10 mouse cellular contexts compared by ENCODE assay signal in the genomic region with DNA sequence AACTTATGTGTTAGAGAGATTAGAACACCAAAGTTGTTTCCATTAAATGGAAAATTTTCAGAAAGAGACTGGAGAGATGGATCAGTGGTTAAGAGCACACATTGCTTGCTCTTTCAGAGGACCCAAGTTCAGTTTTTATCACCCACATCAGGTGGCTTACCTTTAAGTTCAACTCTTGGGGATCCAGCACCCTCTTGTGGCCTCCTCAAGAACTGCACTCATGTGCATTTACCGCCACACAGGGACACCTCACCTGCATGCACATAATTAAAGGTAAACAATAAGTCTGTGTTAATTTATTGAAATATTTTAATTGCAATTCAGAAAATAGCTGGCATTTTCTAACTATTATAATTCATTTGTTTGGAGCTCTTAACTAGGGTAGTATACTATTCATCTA. TPM values are rescaled to one million over a fixed set of nuclear protein-coding genes. Genes with fewer than 3 reads are reported as not detected.
DNase-seq lines count a peak whose midpoint lies in the region; ATAC-seq and TF ChIP-seq lines count a peak whose summit lies in the region.
"Had no signal": no experiment of that assay in that cellular context is flagged by ENCODE, and none has a peak within 500 bp of the region (broad histone marks: within the 10 kb centered on the region; RNA-seq: fewer than 3 reads in every experiment).

No protein-coding gene starts in this region.

- H3K4me3 ChIP-seq in kidney, postnatal 0 days (replicated peaks; ENCODE audit: low read depth, low read length), result no peak overlapping the region
- no peak overlapping the region for H3K4me3 ChIP-seq in liver, embryonic 14.5 days (ENCODE audit: insufficient read depth in 1 of 2, low read depth in 2 of 2, low read length in 2 of 2)
- H3K4me3 ChIP-seq: forebrain, embryonic 10.5 days had no signal

- 97% methylated on average over 1 of the region's 1 CpGs for WGBS in kidney, postnatal 0 days
- 91% methylated on average over 1 of the region's 1 CpGs for WGBS in liver, embryonic 14.5 days (ENCODE audit: insufficient replicate concordance)

- H3K4me2 ChIP-seq in kidney, postnatal 0 days (ENCODE audit: low read length), result no peak overlapping the region
- no peak overlapping the region for H3K4me2 ChIP-seq in liver, embryonic 14.5 days (ENCODE audit: low read depth)

- DNase-seq in kidney, postnatal 0 days (ENCODE audit: low spot score), result no peak
- DNase-seq in kidney, adult 11 months, result no peak
- DNase-seq in CD4-positive helper T cell, adult 2 months (ENCODE audit: low read depth, low spot score), result peak; percentile 9
- DNase-seq in NIH3T3 (ENCODE audit: low read depth) (peak; percentile 15), MN1 (ENCODE audit: low spot score) (no peak)
- peak in 2 of 3 experiments; percentile 9 to 35 for DNase-seq in liver, embryonic 14.5 days (ENCODE audit: low read depth in 3 of 3, low spot score in 3 of 3)
- no peak for DNase-seq in urinary bladder, postnatal 4 days (ENCODE audit: low spot score in 2 of 2)
- DNase-seq: layer of hippocampus, postnatal 36 days; right cerebral cortex, postnatal 4 days had no signal

- H3K9me3 ChIP-seq in kidney, postnatal 0 days (replicated peaks; ENCODE audit: low read length), result no peaks in the 10 kb centered on the region
- H3K9me3 ChIP-seq in liver, embryonic 14.5 days (ENCODE audit: control insufficient read depth, low read length), result no peaks in the 10 kb centered on the region

- TF ChIP-seq EP300 in liver, embryonic 14.5 days (IDR thresholded peaks at IDR 0.05; ENCODE audit: low read depth), result no peak

- no peaks in the 10 kb centered on the region for H3K27me3 ChIP-seq in kidney, postnatal 0 days (ENCODE audit: insufficient read depth, low read length)
- H3K27me3 ChIP-seq in liver, embryonic 14.5 days (ENCODE audit: control insufficient read depth, insufficient read depth, low read length), result no peaks in the 10 kb centered on the region

- peaks cover 23% of the 10 kb centered on the region for H3K36me3 ChIP-seq in kidney, postnatal 0 days (ENCODE audit: insufficient read depth, low read length)
- H3K36me3 ChIP-seq in liver, embryonic 14.5 days (replicated peaks; ENCODE audit: control insufficient read depth, insufficient read depth, low read depth), result peaks cover 75% of the 10 kb centered on the region

- H3K9ac ChIP-seq in kidney, postnatal 0 days (ENCODE audit: low read depth, low read length), result no peak overlapping the region
- no peak overlapping the region for H3K9ac ChIP-seq in liver, embryonic 14.5 days (replicated peaks)

- H3K4me1 ChIP-seq in kidney, postnatal 0 days (replicated peaks; ENCODE audit: insufficient read depth, low read length), result no peaks in the 10 kb centered on the region
- no peaks in the 10 kb centered on the region for H3K4me1 ChIP-seq in liver, embryonic 14.5 days (replicated peaks; ENCODE audit: control insufficient read depth in 2 of 2, insufficient read depth in 2 of 2, low read length in 1 of 2)
- H3K4me1 ChIP-seq: forebrain, embryonic 10.5 days had no signal

- ATAC-seq in kidney, postnatal 0 days (replicated peaks; ENCODE audit: low FRiP score, low read depth), result no peak
- no peak for ATAC-seq in liver, embryonic 14.5 days (ENCODE audit: insufficient read depth)

- TF ChIP-seq CTCF in kidney, postnatal 0 days (IDR thresholded peaks at IDR 0.05; ENCODE audit: low read depth), result peak; percentile 58
- TF ChIP-seq CTCF in liver, embryonic 14.5 days (IDR thresholded peaks at IDR 0.05; ENCODE audit: low read depth), result peak; percentile 75

- H3K27ac ChIP-seq in kidney, postnatal 0 days, result no peak overlapping the region
- H3K27ac ChIP-seq in liver, embryonic 14.5 days, result no peak overlapping the region
- H3K27ac ChIP-seq: forebrain, embryonic 10.5 days had no signal

RNA-seq across cellular contexts. Expression of a gene that starts 20.7 kb away (rescaled TPM):
- polyA plus RNA-seq in kidney, postnatal 0 days (2015; fragmentation: Nextera tagmentation; extraction: Ambion mirVana), result 123 and 140 TPM in 2 replicates
- polyA plus RNA-seq in liver, embryonic 14.5 days (2012; rRNA removed), result 11.9 and 17.4 TPM in 2 replicates
- polyA plus RNA-seq in liver, embryonic 14.5 days (2014; fragmentation: Nextera tagmentation; extraction: Ambion mirVana), result 169 and 181 TPM in 2 replicates

RNA-seq across cellular contexts. Expression of a gene that starts 37.3 kb away (rescaled TPM):
- 0.75 TPM in 1 of 2 replicates, not detected in the other for polyA plus RNA-seq in kidney, postnatal 0 days (2015; fragmentation: Nextera tagmentation; extraction: Ambion mirVana)
- 1.9 TPM in 1 of 2 replicates, not detected in the other for polyA plus RNA-seq in liver, embryonic 14.5 days (2012; rRNA removed)
- polyA plus RNA-seq in liver, embryonic 14.5 days (2014; fragmentation: Nextera tagmentation; extraction: Ambion mirVana), result not detected in 2 replicates
- polyA plus RNA-seq: forebrain, embryonic 10.5 days had no signal

Comparison
In these comparisons a context has a peak if more than half of its experiments do, and no peak if none do; other contexts are left out.
1. DNase-seq: peak in CD4-positive helper T cell, adult 2 months (single experiment), NIH3T3 (single experiment) and liver, embryonic 14.5 days (2 of 3); none in kidney, postnatal 0 days (single experiment), kidney, adult 11 months (single experiment), urinary bladder, postnatal 4 days (0 of 2) and MN1 (single experiment).